ENCODE assay signal across 26 mouse cellular contexts in genomic region chr14:123566599-123566998, GRCm38 (mm10).
"Had no signal": no experiment of that assay in that cellular context is flagged by ENCODE, and none has a peak within 500 bp of the region (broad histone marks: within the 10 kb centered on the region; RNA-seq: fewer than 3 reads in every experiment).

No protein-coding gene starts in this region.

- H3K9ac ChIP-seq: heart, embryonic 12.5 days; hindbrain, embryonic 12.5 days; hindbrain, embryonic 14.5 days; intestine, embryonic 15.5 days; limb, embryonic 12.5 days; liver, embryonic 13.5 days; liver, embryonic 15.5 days had no signal

- H3K4me2 ChIP-seq: heart, embryonic 12.5 days; hindbrain, embryonic 12.5 days; hindbrain, embryonic 14.5 days; intestine, embryonic 15.5 days; limb, embryonic 12.5 days; liver, embryonic 11.5 days; liver, embryonic 13.5 days; liver, embryonic 15.5 days had no signal

- H3K27ac ChIP-seq: heart, embryonic 10.5 days; hindbrain, embryonic 10.5 days; hindbrain, embryonic 12.5 days; hindbrain, embryonic 14.5 days; intestine, embryonic 15.5 days; layer of hippocampus, adult 2 months; left cerebral cortex, adult 2 months; limb, embryonic 10.5 days; limb, embryonic 12.5 days; liver, embryonic 13.5 days; liver, embryonic 15.5 days had no signal

- H3K9me3 ChIP-seq: heart, embryonic 10.5 days; heart, embryonic 12.5 days; hindbrain, embryonic 10.5 days; hindbrain, embryonic 12.5 days; intestine, embryonic 15.5 days; limb, embryonic 10.5 days; limb, embryonic 12.5 days; liver, embryonic 13.5 days; liver, embryonic 15.5 days had no signal

- H3K27me3 ChIP-seq: heart, embryonic 12.5 days; hindbrain, embryonic 12.5 days; intestine, embryonic 15.5 days; limb, embryonic 12.5 days; liver, embryonic 13.5 days; liver, embryonic 15.5 days had no signal

- H3K4me3 ChIP-seq: heart, embryonic 10.5 days; heart, embryonic 12.5 days; hindbrain, embryonic 10.5 days; hindbrain, embryonic 12.5 days; intestine, embryonic 15.5 days; layer of hippocampus, adult 2 months; left cerebral cortex, adult 2 months; limb, embryonic 10.5 days; limb, embryonic 12.5 days; liver, embryonic 13.5 days; liver, embryonic 15.5 days had no signal

- H3K4me1 ChIP-seq: heart, embryonic 10.5 days; heart, embryonic 12.5 days; hindbrain, embryonic 10.5 days; hindbrain, embryonic 12.5 days; intestine, embryonic 15.5 days; limb, embryonic 10.5 days; limb, embryonic 12.5 days; liver, embryonic 13.5 days; liver, embryonic 15.5 days had no signal

- DNase-seq: gastrocnemius, postnatal 25 days; heart, adult 18-20 months; heart, postnatal 10 days; heart, postnatal 4 days; kidney, adult 18-20 months; kidney, adult 8-10 months; kidney, postnatal 10 days; kidney, postnatal 25 days; kidney, postnatal 4 days; liver; liver, embryonic 13.5 days had no signal

- H3K36me3 ChIP-seq: heart, embryonic 10.5 days; heart, embryonic 12.5 days; hindbrain, embryonic 10.5 days; hindbrain, embryonic 12.5 days; intestine, embryonic 15.5 days; limb, embryonic 10.5 days; limb, embryonic 12.5 days; liver, embryonic 13.5 days; liver, embryonic 15.5 days had no signal

- ATAC-seq: hindbrain, embryonic 16.5 days; inflammation-experienced regulatory T-cells, adult 6 months; intestine, embryonic 15.5 days; intestine, postnatal 0 days had no signal
